Mouse (Mus musculus) embryonic facial prominence, embryonic 14.5 days (tissue): ENCODE measurements around the gene Gpr107. TPM values are rescaled to one million over a fixed set of nuclear protein-coding genes. Genes with fewer than 3 reads are reported as not detected.
A peak's percentile ranks its signal among the peaks of the same experiment; 100 is the strongest.

ENCODE experiments used
- ATAC-seq: fragments of 200-750 bp; cut with Nextera tagmentation; 2 replicates; pipeline ENCODE4 v1.8.0; 2017; ENCODE audit warnings: low read depth, moderate number of reproducible peaks, moderate TSS enrichment
- DNase-seq: peaks from one replicate; pipeline ENCODE4 v3.0.0-alpha.2; 2015; ENCODE audit warnings: low spot score
- H3K27ac ChIP-seq: fragments of 300-500 bp; sonication (generic); replicated peaks from 2 replicates; pipeline ENCODE4 v1.5.1; 2014; ENCODE audit warnings: low read depth, mild to moderate bottlenecking, low read length, moderate library complexity
- H3K27me3 ChIP-seq: fragments of 300-500 bp; sonication (generic); replicated peaks from 2 replicates; pipeline ENCODE4 v1.6.1; 2014; ENCODE audit warnings: low read length; ENCODE audit not compliant: control insufficient read depth, insufficient read depth
- H3K36me3 ChIP-seq: fragments of 300-500 bp; sonication (generic); 2 replicates; pipeline ENCODE4 v1.6.1; 2014; ENCODE audit warnings: low read length, mixed read lengths; ENCODE audit not compliant: control insufficient read depth, insufficient read depth
- H3K4me1 ChIP-seq: fragments of 300-500 bp; sonication (generic); 2 replicates; pipeline ENCODE4 v1.6.1; 2014; ENCODE audit warnings: antibody characterized with exemption, low read length; ENCODE audit not compliant: control insufficient read depth, insufficient read depth
- H3K4me2 ChIP-seq: fragments of 300-500 bp; sonication (generic); 2 replicates; pipeline ENCODE4 v1.6.1; 2014; ENCODE audit warnings: low read depth, mild to moderate bottlenecking, low read length, moderate library complexity, mixed read lengths
- H3K4me3 ChIP-seq: fragments of 300-500 bp; sonication (generic); 2 replicates; pipeline ENCODE4 v1.5.1; 2014; ENCODE audit warnings: low read depth, mild to moderate bottlenecking, low read length
- H3K9ac ChIP-seq: fragments of 300-500 bp; sonication (generic); 2 replicates; pipeline ENCODE4 v1.6.1; 2014; ENCODE audit warnings: low read depth, mild to moderate bottlenecking, low read length, moderate library complexity, mixed read lengths
- H3K9me3 ChIP-seq: fragments of 300-500 bp; sonication (generic); 2 replicates; pipeline ENCODE4 v1.6.1; 2016; ENCODE audit warnings: low read length; ENCODE audit not compliant: control insufficient read depth
- WGBS: fragments of 180-500 bp; shearing (Covaris S2); extraction: QIAGEN DNeasy Blood & Tissue Kit; methylation state at CpG from one replicate; pipeline ENCODE4 v1.1.7; 2014; 5-methylcytosine and 5-hydroxymethylcytosine counted together
- polyA plus RNA-seq: library from polyadenylated mRNA; unstranded; fragments of >200 nt; fragmentation: Nextera tagmentation; extraction: Ambion mirVana; gene quantifications from 2 replicates; pipeline ENCODE4 v1.2.1, GENCODE M21; 2014

The Gpr107 gene
- polyA plus RNA-seq, 1 experiment from 2014 or later = 27.4 TPM

DNA sequence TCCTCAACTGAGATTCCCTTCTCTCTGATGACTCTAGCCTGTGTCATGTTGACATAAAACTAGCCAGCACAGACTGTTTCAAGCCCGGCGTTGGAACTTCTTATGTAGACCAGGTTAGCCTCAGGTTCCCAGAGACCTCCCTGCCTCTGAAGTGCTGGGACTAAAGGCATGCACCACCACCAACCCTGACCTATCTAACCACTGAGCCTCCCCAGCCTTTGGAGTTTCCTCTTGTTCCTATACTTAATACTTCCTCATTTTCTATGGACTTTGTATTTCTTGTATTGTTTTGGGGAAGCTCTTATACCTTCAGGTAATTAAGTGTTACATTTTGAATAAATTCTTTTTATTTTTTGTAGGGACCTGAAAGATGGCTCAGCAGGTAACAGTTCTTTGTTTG lies 37.9 kb upstream of the Gpr107 start:
- H3K27ac ChIP-seq = no peak overlapping the region
- DNase-seq = no peak
- no peak overlapping the region for H3K4me3 ChIP-seq
- peaks cover 34% of the 10 kb centered on the region for H3K4me1 ChIP-seq
- 92% methylated on average over 2 of the region's 2 CpGs for WGBS
- H3K9me3 ChIP-seq = 0 out of 2 replicates have a peak, but pooled peaks cover 7% of the 10 kb centered on the region
- no peak overlapping the region for H3K9ac ChIP-seq
- H3K36me3 ChIP-seq = no peaks in the 10 kb centered on the region
- H3K4me2 ChIP-seq = no peak overlapping the region
- H3K27me3 ChIP-seq = no peaks in the 10 kb centered on the region
- no peak for ATAC-seq

GRCm38 (mm10) chr2:31115091-31115942 lies 36.8 kb upstream of the Gpr107 start:
- H3K9me3 ChIP-seq = 0 out of 2 replicates have a peak, but pooled peaks cover 7% of the 10 kb centered on the region
- no peak overlapping the region for H3K9ac ChIP-seq
- ATAC-seq (no peak), DNase-seq (no peak)
- no peaks in the 10 kb centered on the region for H3K27me3 ChIP-seq
- H3K27ac ChIP-seq = peak overlapping the region; percentile 85
- no peak overlapping the region for H3K4me3 ChIP-seq
- no peak overlapping the region for H3K4me2 ChIP-seq
- peaks cover 43% of the 10 kb centered on the region for H3K4me1 ChIP-seq
- 42% methylated on average over 10 of the region's 10 CpGs for WGBS
- H3K36me3 ChIP-seq = no peaks in the 10 kb centered on the region

- H3K27me3 ChIP-seq = no peaks in the 10 kb centered on the region
Observed at GRCm38 (mm10) chr2:31115943-31116731, 36.0 kb upstream of the Gpr107 start.

GRCm38 (mm10) chr2:31118211-31118610 lies 33.9 kb upstream of the Gpr107 start:
- Histone ChIP-seq H3K9ac (no peak overlapping the region), H3K4me1 (peaks cover 40% of the 10 kb centered on the region), H3K36me3 (no peaks in the 10 kb centered on the region), H3K9me3 (0 out of 2 replicates have a peak, but pooled peaks cover 7% of the 10 kb centered on the region), H3K27ac (no peak overlapping the region), H3K27me3 (no peaks in the 10 kb centered on the region), H3K4me2 (no peak overlapping the region), H3K4me3 (no peak overlapping the region)
- ATAC-seq (no peak), DNase-seq (no peak)
- 89% methylated on average over 3 of the region's 3 CpGs for WGBS

More at GRCm38 (mm10) chr2:31115943-31116731, 36.0 kb upstream of the Gpr107 start:
- WGBS = 29% methylated on average over 10 of the region's 10 CpGs
- H3K36me3 ChIP-seq = no peaks in the 10 kb centered on the region
- H3K4me2 ChIP-seq = 0 out of 2 replicates have a peak overlapping the region, but pooled peaks have one; percentile 21
- H3K4me1 ChIP-seq = peaks cover 42% of the 10 kb centered on the region
- DNase-seq = peak; percentile 88
- peak; percentile 83 for ATAC-seq
- H3K4me3 ChIP-seq = no peak overlapping the region
- H3K27ac ChIP-seq = peak overlapping the region; percentile 85
- H3K9ac ChIP-seq = no peak overlapping the region
- H3K9me3 ChIP-seq = 0 out of 2 replicates have a peak, but pooled peaks cover 7% of the 10 kb centered on the region

DNA sequence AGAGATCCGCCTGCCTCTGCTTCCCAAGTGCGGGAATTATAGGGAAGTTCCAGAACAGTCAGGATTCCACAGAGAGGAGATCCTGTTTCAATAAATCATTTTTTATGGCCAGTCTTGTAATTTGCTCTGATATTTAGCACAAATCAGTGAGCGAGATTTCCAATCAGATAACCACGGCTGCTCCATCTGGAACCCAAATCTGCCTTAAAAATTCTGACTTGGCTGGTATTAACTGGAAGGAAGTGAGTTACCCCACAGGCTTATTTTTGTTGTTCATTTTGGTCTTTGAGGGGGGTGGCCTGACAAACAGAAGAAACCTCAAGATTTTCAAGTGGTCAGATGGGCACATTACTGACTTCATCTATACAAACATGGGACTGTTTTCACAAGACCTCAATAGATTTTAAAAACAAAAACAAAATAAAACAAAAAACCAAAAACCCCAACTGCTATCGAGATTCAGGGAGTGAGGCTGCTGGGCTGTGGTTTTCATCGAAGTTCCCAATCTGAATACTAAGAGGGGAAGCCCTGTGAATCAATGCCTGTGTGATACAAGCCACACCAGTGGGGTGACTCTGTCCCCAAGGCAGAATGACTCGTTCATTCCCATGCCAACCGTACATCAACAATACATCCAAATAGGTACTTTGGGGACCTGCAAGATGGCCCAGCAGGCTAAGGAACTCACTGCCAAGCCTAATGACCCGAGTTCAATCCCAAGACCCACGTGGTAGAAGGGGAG lies 33.3 kb upstream of the Gpr107 start:
- DNase-seq (no peak), ATAC-seq (no peak)
- Histone ChIP-seq H3K9ac (no peak overlapping the region), H3K4me2 (no peak overlapping the region), H3K4me1 (peaks cover 40% of the 10 kb centered on the region), H3K4me3 (no peak overlapping the region), H3K9me3 (0 out of 2 replicates have a peak, but pooled peaks cover 4% of the 10 kb centered on the region), H3K27me3 (no peaks in the 10 kb centered on the region), H3K36me3 (no peaks in the 10 kb centered on the region), H3K27ac (no peak overlapping the region)
- WGBS = 84% methylated on average over 10 of the region's 10 CpGs

GRCm38 (mm10) chr2:31119795-31120194 lies 32.3 kb upstream of the Gpr107 start:
- ATAC-seq = no peak
- no peak for DNase-seq
- Histone ChIP-seq H3K9ac (no peak overlapping the region), H3K27ac (no peak overlapping the region; the same call in 1 of the 2 replicates), H3K9me3 (no peaks in the 10 kb centered on the region), H3K27me3 (no peaks in the 10 kb centered on the region), H3K4me1 (peaks cover 45% of the 10 kb centered on the region), H3K36me3 (no peaks in the 10 kb centered on the region), H3K4me3 (no peak overlapping the region), H3K4me2 (no peak overlapping the region)
- WGBS = 75% methylated on average over 13 of the region's 13 CpGs

- Histone ChIP-seq H3K4me1 (peaks cover 33% of the 10 kb centered on the region), H3K4me3 (no peak overlapping the region), H3K36me3 (no peaks in the 10 kb centered on the region), H3K9me3 (no peaks in the 10 kb centered on the region), H3K27me3 (no peaks in the 10 kb centered on the region), H3K4me2 (no peak overlapping the region), H3K27ac (no peak overlapping the region), H3K9ac (0 out of 2 replicates have a peak overlapping the region, but pooled peaks have one; percentile 5)
- ATAC-seq (no peak), DNase-seq (no peak)
- WGBS = 63% methylated on average over 7 of the region's 7 CpGs
Observed at GRCm38 (mm10) chr2:31121131-31121693, 30.9 kb upstream of the Gpr107 start.

GRCm38 (mm10) chr2:31122806-31123205 lies 29.3 kb upstream of the Gpr107 start:
- Histone ChIP-seq H3K36me3 (no peaks in the 10 kb centered on the region), H3K27ac (no peak overlapping the region), H3K4me2 (no peak overlapping the region), H3K27me3 (no peaks in the 10 kb centered on the region), H3K4me3 (no peak overlapping the region), H3K4me1 (peaks cover 27% of the 10 kb centered on the region), H3K9me3 (no peaks in the 10 kb centered on the region), H3K9ac (no peak overlapping the region)
- WGBS = 86% methylated on average over 5 of the region's 5 CpGs
- ATAC-seq = no peak
- no peak for DNase-seq
